ENCODE assay signal across 20 mouse cellular contexts in the genomic region with DNA sequence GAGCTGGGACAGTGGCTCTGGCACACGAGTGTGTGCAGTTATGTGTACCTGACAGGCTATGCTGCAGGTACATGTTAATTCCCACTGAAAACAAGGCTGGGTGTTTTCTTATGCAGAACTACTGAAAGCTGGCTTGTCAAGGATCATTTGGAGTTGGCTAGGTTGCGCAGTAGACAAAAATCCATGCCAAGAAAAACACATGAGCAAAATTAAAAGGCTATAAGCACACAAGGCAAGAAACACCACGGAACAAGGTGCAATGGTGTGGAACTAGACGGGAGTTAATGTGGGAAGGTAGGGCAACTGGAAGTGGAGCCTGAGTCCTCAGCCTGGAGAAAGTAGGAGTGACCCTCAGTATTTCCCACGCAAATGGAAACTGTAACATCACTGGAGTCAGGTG. TPM values are rescaled to one million over a fixed set of nuclear protein-coding genes. Genes with fewer than 3 reads are reported as not detected.
A peak's percentile ranks its signal among the peaks of the same experiment; 100 is the strongest.
DNase-seq lines count a peak whose midpoint lies in the region; ATAC-seq and TF ChIP-seq lines count a peak whose summit lies in the region.
"Had no signal": no experiment of that assay in that cellular context is flagged by ENCODE, and none has a peak within 500 bp of the region (broad histone marks: within the 10 kb centered on the region; RNA-seq: fewer than 3 reads in every experiment).

No protein-coding gene starts in this region.

- H3K9me3 ChIP-seq in kidney, embryonic 14.5 days (ENCODE audit: control insufficient read depth, low read length), result no peaks in the 10 kb centered on the region
- H3K9me3 ChIP-seq: embryonic facial prominence, embryonic 12.5 days; forebrain, embryonic 12.5 days; heart, embryonic 15.5 days had no signal

- no peak for TF ChIP-seq CTCF in kidney, adult 2 months (conservative IDR thresholded peaks at IDR 0.05; ENCODE audit: insufficient read depth, insufficient read length, low read depth, low read length)
- TF ChIP-seq CTCF in Patski (IDR thresholded peaks at IDR 0.05), result no peak

- H3K36me3 ChIP-seq in kidney, adult 2 months (ENCODE audit: control insufficient read depth, insufficient read depth, low read length), result no peaks in the 10 kb centered on the region
- no peaks in the 10 kb centered on the region for H3K36me3 ChIP-seq in kidney, embryonic 14.5 days (ENCODE audit: control insufficient read depth, insufficient read depth, low read length)
- H3K36me3 ChIP-seq: embryonic facial prominence, embryonic 12.5 days; forebrain, embryonic 12.5 days; heart, embryonic 15.5 days had no signal

- H3K27me3 ChIP-seq in kidney, adult 2 months (replicated peaks; ENCODE audit: control insufficient read depth, insufficient read depth, low read length), result no peaks in the 10 kb centered on the region
- H3K27me3 ChIP-seq in kidney, embryonic 14.5 days (ENCODE audit: control insufficient read depth, insufficient read depth, low read length), result no peaks in the 10 kb centered on the region
- H3K27me3 ChIP-seq in Patski, result no peaks in the 10 kb centered on the region
- H3K27me3 ChIP-seq: CH12.LX; embryonic facial prominence, embryonic 12.5 days; forebrain, embryonic 12.5 days; heart, embryonic 15.5 days had no signal

- peak; percentile 71 for DNase-seq in kidney, adult 2 months
- peak; percentile 41 for DNase-seq in Patski (ENCODE audit: low read depth, low spot score)
- DNase-seq in fat pad, adult 2 months (ENCODE audit: extremely low read depth, low read depth, low spot score), result peak; percentile 13
- DNase-seq in kidney, postnatal 36 days, result peak; percentile 17 to 53
- no peak for DNase-seq in thymus, postnatal 4 days
- DNase-seq: adrenal gland, postnatal 10 days; cerebellum, adult 11 months; cerebellum, adult 9-10 months; cerebellum, postnatal 25 days; gastrocnemius, postnatal 10 days; heart, adult 2 months; heart, postnatal 14 days had no signal

- no peak overlapping the region for H3K9ac ChIP-seq in kidney, embryonic 14.5 days (ENCODE audit: low read depth, low read length)
- H3K9ac ChIP-seq: embryonic facial prominence, embryonic 12.5 days; forebrain, embryonic 12.5 days; heart, embryonic 15.5 days; hindbrain, embryonic 14.5 days had no signal

- H3K4me1 ChIP-seq in kidney, adult 2 months (ENCODE audit: control insufficient read depth, insufficient read depth, low read length), result 0 out of 2 replicates have a peak, but pooled peaks cover 2% of the 10 kb centered on the region
- no peaks in the 10 kb centered on the region for H3K4me1 ChIP-seq in kidney, embryonic 14.5 days (ENCODE audit: control insufficient read depth, insufficient read depth, low read length)
- H3K4me1 ChIP-seq: embryonic facial prominence, embryonic 12.5 days; forebrain, embryonic 12.5 days; heart, embryonic 15.5 days had no signal

- no peak overlapping the region for H3K4me3 ChIP-seq in kidney, adult 2 months (ENCODE audit: insufficient read depth, low read depth, low read length)
- H3K4me3 ChIP-seq in kidney, embryonic 14.5 days (ENCODE audit: low read length), result no peak overlapping the region
- H3K4me3 ChIP-seq: embryonic facial prominence, embryonic 12.5 days; forebrain, embryonic 12.5 days; heart, adult 2 months; heart, embryonic 15.5 days had no signal

- ATAC-seq in kidney, embryonic 14.5 days (ENCODE audit: low FRiP score, low TSS enrichment), result no peak
- ATAC-seq in Patski, result no peak
- ATAC-seq: forebrain, embryonic 16.5 days had no signal

- WGBS in kidney, adult 2 months, result 45% methylated on average over 5 of the region's 5 CpGs
- 72% methylated on average over 5 of the region's 5 CpGs for WGBS in kidney, embryonic 14.5 days

- no peak overlapping the region for H3K4me2 ChIP-seq in kidney, embryonic 14.5 days (replicated peaks; ENCODE audit: low read depth, low read length)
- H3K4me2 ChIP-seq: embryonic facial prominence, embryonic 12.5 days; forebrain, embryonic 12.5 days; heart, embryonic 11.5 days; heart, embryonic 15.5 days; hindbrain, embryonic 14.5 days had no signal

- TF ChIP-seq POLR2A in kidney, adult 2 months (IDR thresholded peaks at IDR 0.05; ENCODE audit: low read depth, low read length), result no peak

- POLR2A ChIA-PET in Patski (lab: Charles Lee), result interaction anchor here (1.5 kb wide), 1 partner anchor 9 kb away, joined by 3 read pairs; no protein-coding TSS in a partner anchor

- in situ Hi-C loops in Patski (cut with MboI; ENCODE audit: low pct_unique_long_range_greater_than_20kb), result no loop called here

- CTCF ChIA-PET in Patski (lab: Charles Lee), result no interaction called here

- H3K27ac ChIP-seq in kidney, adult 2 months (ENCODE audit: insufficient read depth, low read depth, low read length), result no peak overlapping the region
- H3K27ac ChIP-seq in kidney, embryonic 14.5 days (ENCODE audit: low read depth, low read length), result no peak overlapping the region
- H3K27ac ChIP-seq: embryonic facial prominence, embryonic 12.5 days; forebrain, embryonic 12.5 days; heart, adult 2 months; heart, embryonic 15.5 days; hindbrain, embryonic 14.5 days had no signal

RNA-seq across cellular contexts. Expression of a gene that starts 39.2 kb away (rescaled TPM):
- 0.20 and 0.22 TPM in 2 replicates for polyA plus RNA-seq in kidney, adult 2 months (2012; rRNA removed)
- 2.0 and 2.1 TPM in 2 replicates for polyA plus RNA-seq in kidney, embryonic 14.5 days (2014; fragmentation: Nextera tagmentation; extraction: Ambion mirVana)
- 0.10 TPM for polyA plus RNA-seq in Patski (2021)
